Mouse (Mus musculus): ENCODE measurements around the gene Txnrd3. TPM values are rescaled to one million over a fixed set of nuclear protein-coding genes. Genes with fewer than 3 reads are reported as not detected.

The Txnrd3 gene
- total and polyA plus RNA-seq, 3 experiments, result 6.1 to 8.6 (median 8.0) TPM

GRCm38 (mm10) chr6:89671431-89671830, 27.6 kb downstream of the Txnrd3 start:
- H3K27me3 ChIP-seq (replicated peaks), result no peaks in the 10 kb centered on the region
- in situ Hi-C loops (cut with MboI; ENCODE audit: low pct_ligation_motif_present, low pct_unique_long_range_greater_than_20kb, low sequenced_read_pairs), result loop anchor here (25.0 kb wide), 1 partner anchor 866 kb away; no protein-coding TSS in a partner anchor
- no peaks in the 10 kb centered on the region for H3K79me2 ChIP-seq (replicated peaks; ENCODE audit: control insufficient read depth, extremely low read depth, insufficient read depth, poor library complexity, severe bottlenecking)
- no peak for DNase-seq (ENCODE audit: extremely low read depth)
- dilution Hi-C loops (cut with MboI; ENCODE audit: extremely low pct_ligation_motif_present, extremely low pct_unique_long_range_greater_than_20kb, low sequenced_read_pairs), result no loop called here
- TF ChIP-seq POLR2AphosphoS2 (IDR thresholded peaks at IDR 0.05; ENCODE audit: low read depth, low read length) (no peak), E2F4 (IDR thresholded peaks at IDR 0.05; ENCODE audit: insufficient replicate concordance, low read depth, low read length) (no peak), MYC (IDR thresholded peaks at IDR 0.05; ENCODE audit: low read depth, low read length) (no peak), USF2 (conservative IDR thresholded peaks at IDR 0.05; ENCODE audit: low read depth, low read length) (no peak), CTCF (conservative IDR thresholded peaks at IDR 0.05 in 1 of 2, IDR thresholded peaks at IDR 0.05 in 1 of 2; ENCODE audit: low read depth in 2 of 2, low read length in 2 of 2) (no peak), NRF1 (IDR thresholded peaks at IDR 0.05; ENCODE audit: low read depth, low read length) (no peak), PAX5 (IDR thresholded peaks at IDR 0.05; ENCODE audit: low read length) (no peak), JUND (conservative IDR thresholded peaks at IDR 0.05; ENCODE audit: low read depth, low read length) (no peak), BHLHE40 (IDR thresholded peaks at IDR 0.05; ENCODE audit: low read depth, low read length) (no peak), MAX (IDR thresholded peaks at IDR 0.05; ENCODE audit: low read length) (no peak), CHD1 (IDR thresholded peaks at IDR 0.05; ENCODE audit: low read depth, low read length) (no peak), EP300 (IDR thresholded peaks at IDR 0.05; ENCODE audit: low read length) (no peak)
- no peaks in the 10 kb centered on the region for H3K9me3 ChIP-seq (replicated peaks; ENCODE audit: low read length)
- no peak overlapping the region for H3K4me2 ChIP-seq (ENCODE audit: insufficient read depth, low read depth, poor library complexity, severe bottlenecking)
- H3K4me3 ChIP-seq (replicated peaks in 1 of 3; ENCODE audit: low read depth in 2 of 3, low read length in 2 of 3, poor library complexity in 1 of 3), result no peak overlapping the region
- no peak overlapping the region for H3K27ac ChIP-seq (ENCODE audit: insufficient read depth, low read depth)
- H3K9ac ChIP-seq (ENCODE audit: insufficient read depth, low read depth), result no peak overlapping the region
- H3K36me3 ChIP-seq (replicated peaks in 1 of 2; ENCODE audit: control insufficient read depth in 1 of 2, insufficient read depth in 1 of 2, low read length in 1 of 2), result peaks cover 0 to 26% of the 10 kb centered on the region in 2 experiments
- H3K4me1 ChIP-seq (ENCODE audit: control insufficient read depth in 1 of 2, insufficient read depth in 2 of 2), result no peaks in the 10 kb centered on the region

- in situ Hi-C loops (cut with MboI; ENCODE audit: low pct_ligation_motif_present, low pct_unique_long_range_greater_than_20kb, low sequenced_read_pairs), result loop anchor here (25.0 kb wide), 1 partner anchor 865 kb away; no protein-coding TSS in a partner anchor
- no peak overlapping the region for H3K4me2 ChIP-seq (ENCODE audit: insufficient read depth, low read depth, poor library complexity, severe bottlenecking)
- no peak overlapping the region for H3K9ac ChIP-seq (ENCODE audit: insufficient read depth, low read depth)
- no peaks in the 10 kb centered on the region for H3K27me3 ChIP-seq (replicated peaks)
- no peak overlapping the region for H3K27ac ChIP-seq (ENCODE audit: insufficient read depth, low read depth)
- H3K36me3 ChIP-seq (replicated peaks in 1 of 2; ENCODE audit: control insufficient read depth in 1 of 2, insufficient read depth in 1 of 2, low read length in 1 of 2), result peaks cover 0 to 26% of the 10 kb centered on the region in 2 experiments
- H3K4me1 ChIP-seq (ENCODE audit: control insufficient read depth in 1 of 2, insufficient read depth in 2 of 2), result no peaks in the 10 kb centered on the region
- no peak overlapping the region for H3K4me3 ChIP-seq (replicated peaks in 1 of 3; ENCODE audit: low read depth in 2 of 3, low read length in 2 of 3, poor library complexity in 1 of 3)
- no peak for DNase-seq (ENCODE audit: extremely low read depth)
- no peaks in the 10 kb centered on the region for H3K9me3 ChIP-seq (replicated peaks; ENCODE audit: low read length)
- dilution Hi-C loops (cut with MboI; ENCODE audit: extremely low pct_ligation_motif_present, extremely low pct_unique_long_range_greater_than_20kb, low sequenced_read_pairs), result no loop called here
- TF ChIP-seq POLR2A (IDR thresholded peaks at IDR 0.05; ENCODE audit: low read depth, low read length), result no peak
- TF ChIP-seq NRF1 (IDR thresholded peaks at IDR 0.05; ENCODE audit: low read depth, low read length), result no peak
- no peak for TF ChIP-seq SIN3A (IDR thresholded peaks at IDR 0.05; ENCODE audit: low read length)
- no peak for TF ChIP-seq USF2 (conservative IDR thresholded peaks at IDR 0.05; ENCODE audit: low read depth, low read length)
- TF ChIP-seq PAX5 (IDR thresholded peaks at IDR 0.05; ENCODE audit: low read length), result no peak
- no peak for TF ChIP-seq IRF4 (IDR thresholded peaks at IDR 0.05; ENCODE audit: low read depth, low read length)
- no peak for TF ChIP-seq RAD21 (IDR thresholded peaks at IDR 0.05; ENCODE audit: low read depth, low read length)
- no peak for TF ChIP-seq ZNF384 (IDR thresholded peaks at IDR 0.05; ENCODE audit: low read depth, low read length)
- no peak for TF ChIP-seq EP300 (IDR thresholded peaks at IDR 0.05; ENCODE audit: low read length)
- TF ChIP-seq JUND (conservative IDR thresholded peaks at IDR 0.05; ENCODE audit: low read depth, low read length), result no peak
- no peak for TF ChIP-seq UBTF (IDR thresholded peaks at IDR 0.05; ENCODE audit: low read depth, low read length)
- TF ChIP-seq TCF12 (IDR thresholded peaks at IDR 0.05; ENCODE audit: low read depth, low read length), result no peak
- TF ChIP-seq MXI1 (IDR thresholded peaks at IDR 0.05; ENCODE audit: low read depth, low read length), result no peak
- no peak for TF ChIP-seq NELFE (IDR thresholded peaks at IDR 0.05; ENCODE audit: low read depth, low read length)
- no peak for TF ChIP-seq GABPA (IDR thresholded peaks at IDR 0.05; ENCODE audit: insufficient replicate concordance, low read depth, low read length)
- TF ChIP-seq MAX (IDR thresholded peaks at IDR 0.05; ENCODE audit: low read length), result no peak
- H3K79me2 ChIP-seq (replicated peaks; ENCODE audit: control insufficient read depth, extremely low read depth, insufficient read depth, poor library complexity, severe bottlenecking), result no peaks in the 10 kb centered on the region
Measured at GRCm38 (mm10) chr6:89672641-89673040, 28.9 kb downstream of the Txnrd3 start.

Measured in CH12.LX (cell line).